Mouse (Mus musculus) hindlimb bud, embryonic 11.5 days (tissue): ENCODE results near the gene Slc24a2.
A peak's percentile ranks its signal among the peaks of the same experiment; 100 is the strongest.

Source experiments
- DNase-seq: peaks from one replicate; pipeline ENCODE4 v3.0.0-alpha.2; 2012; ENCODE audit warnings: low read depth, low spot score; ENCODE audit errors: extremely low spot score

The Slc24a2 gene

DNA sequence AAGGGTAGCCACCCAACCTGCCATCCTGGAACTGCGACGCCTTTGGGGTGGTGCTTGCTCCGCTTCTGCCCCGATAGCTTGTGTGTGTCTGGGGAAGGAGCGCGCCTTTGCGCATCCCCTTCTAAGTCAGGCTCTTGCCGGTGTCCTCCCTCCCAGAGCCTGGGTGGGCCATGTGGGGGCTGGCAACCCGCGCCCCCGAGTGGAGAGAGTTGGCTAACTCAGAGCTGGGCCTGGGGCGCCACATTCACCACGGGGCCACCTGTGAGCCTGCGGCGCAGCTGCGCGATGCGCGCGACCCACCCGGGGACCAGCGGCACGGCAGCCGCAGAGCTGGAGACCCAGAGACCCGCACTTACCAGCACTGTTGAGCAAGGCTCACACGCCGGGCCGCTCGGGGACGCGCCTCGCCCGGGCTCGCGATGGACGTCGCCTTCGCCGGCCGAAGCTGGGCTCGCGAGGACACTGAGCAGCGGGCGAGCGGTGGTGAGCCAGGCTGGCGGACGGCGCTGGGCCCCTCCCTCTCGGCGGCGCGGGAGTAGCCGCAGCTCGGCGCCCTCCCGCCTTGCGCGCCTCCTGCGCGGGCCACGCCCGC, at the start of gene Slc24a2:
Gene Slc24a2 (minus strand): TSS at position 518 of the 592 bp plus-strand sequence.
- DNase-seq: no peak

DNA sequence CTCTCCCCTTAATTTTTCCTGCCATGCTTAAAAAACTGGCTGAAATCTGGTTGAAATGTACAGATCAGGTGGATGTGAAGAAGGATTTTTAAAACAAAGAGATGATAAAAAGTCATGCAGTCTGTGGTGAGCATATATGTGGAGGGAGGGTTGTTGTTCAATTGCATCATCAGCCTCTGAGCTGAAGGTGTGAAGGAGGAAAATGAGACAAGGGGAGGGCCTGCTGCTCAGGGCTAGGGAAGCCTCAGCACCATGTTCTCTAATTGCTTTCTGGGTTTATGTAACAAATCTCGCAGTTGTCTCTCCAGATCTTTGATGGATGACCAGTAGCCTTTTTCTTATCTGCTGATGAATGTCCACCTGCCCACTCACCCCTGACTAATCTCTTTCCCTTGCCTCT, 44.5 kb upstream of the Slc24a2 start:
- no peak for DNase-seq

DNA sequence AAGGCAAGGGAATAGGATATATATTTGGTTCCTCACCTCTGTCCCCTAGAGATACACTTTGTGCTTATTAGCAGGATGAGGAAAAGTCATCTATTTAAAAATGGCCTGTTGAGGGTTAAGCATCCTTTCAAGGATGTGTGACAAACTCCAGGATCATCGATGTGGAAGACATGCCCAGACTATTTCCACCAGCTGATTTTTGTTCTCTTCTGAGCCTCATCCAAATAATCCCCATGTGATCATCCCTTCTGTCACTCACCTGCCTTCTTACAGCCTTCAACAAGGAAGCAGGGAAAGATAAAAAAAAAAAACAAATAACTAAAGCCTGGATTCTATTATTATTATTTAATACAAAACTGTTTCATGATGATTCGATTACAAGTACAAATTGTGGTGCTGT, 44.0 kb upstream of the Slc24a2 start:
- no peak for DNase-seq

DNA sequence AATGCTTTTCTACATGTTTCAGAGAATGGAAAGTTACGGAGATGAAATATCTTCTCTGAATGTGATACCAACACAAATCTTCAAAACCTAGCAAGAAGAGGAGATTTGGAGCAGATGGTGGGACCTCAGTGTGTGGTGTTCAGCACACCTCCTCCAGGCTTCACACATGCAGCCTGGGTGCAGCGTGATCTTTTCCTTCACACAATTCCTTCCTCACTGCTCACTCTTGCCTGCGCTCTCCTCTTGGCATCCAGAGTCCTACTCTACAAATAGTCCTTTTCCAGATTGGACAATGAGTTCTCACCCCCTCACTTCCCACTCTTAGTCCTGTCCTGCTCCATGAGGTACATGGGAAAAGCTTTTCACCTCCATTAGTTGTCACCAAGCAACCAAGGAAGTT, 43.2 kb upstream of the Slc24a2 start:
- no peak for DNase-seq

DNA sequence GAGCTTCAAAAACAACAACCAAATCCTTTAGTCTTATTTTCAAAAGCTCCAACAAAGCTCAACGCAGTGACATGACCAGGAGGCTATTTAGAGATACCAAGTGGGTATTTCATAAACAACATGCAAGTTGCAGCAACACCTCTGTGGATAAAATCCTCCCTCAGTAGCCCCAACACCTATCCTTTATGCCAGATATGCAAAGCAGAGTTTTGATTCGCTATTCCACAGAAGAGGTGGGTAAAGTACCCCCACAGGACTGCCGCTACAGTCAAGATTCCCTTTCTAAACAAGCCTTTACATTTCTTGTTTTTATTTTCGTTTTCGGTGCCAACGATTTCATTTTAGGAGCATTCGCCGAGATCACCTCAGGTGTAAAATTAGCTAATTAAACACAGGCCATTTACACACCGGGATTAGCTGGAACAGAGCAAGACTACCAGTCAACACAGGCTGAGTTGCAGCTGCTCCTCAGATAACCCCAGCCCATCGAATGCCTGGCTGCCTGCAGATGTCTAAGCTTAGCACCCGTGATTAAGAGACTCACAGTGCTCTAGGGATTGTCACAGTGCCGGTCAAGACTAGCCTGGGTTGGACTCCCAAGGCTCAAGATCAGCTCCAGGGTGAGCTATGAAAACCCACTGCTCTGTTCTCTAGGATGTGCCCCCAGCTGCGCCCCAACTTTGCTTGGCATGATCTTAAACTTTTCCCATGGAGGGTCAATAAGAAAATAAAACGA, 885 bp downstream of the Slc24a2 start:
- no peak for DNase-seq

DNA sequence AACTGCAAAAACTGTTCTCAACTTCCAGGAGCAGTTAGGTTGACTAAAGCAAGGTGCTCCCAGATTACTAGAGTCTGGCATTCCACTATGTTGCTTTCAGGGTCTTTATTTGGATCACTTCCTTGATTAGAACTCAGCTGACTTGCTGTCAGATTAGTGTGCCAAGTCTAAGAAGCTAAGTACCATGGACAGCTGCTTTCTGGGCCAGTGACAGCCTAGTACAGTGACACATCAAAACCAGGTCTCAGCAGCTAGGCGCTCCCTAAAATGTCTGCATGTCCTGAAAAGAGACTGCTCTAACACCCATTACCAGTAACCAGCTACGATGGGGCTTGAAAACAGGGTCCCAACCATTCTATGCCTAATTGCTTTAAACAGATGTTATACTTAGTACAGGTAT, 8.7 kb downstream of the Slc24a2 start:
- peak; percentile 28 for DNase-seq

DNA sequence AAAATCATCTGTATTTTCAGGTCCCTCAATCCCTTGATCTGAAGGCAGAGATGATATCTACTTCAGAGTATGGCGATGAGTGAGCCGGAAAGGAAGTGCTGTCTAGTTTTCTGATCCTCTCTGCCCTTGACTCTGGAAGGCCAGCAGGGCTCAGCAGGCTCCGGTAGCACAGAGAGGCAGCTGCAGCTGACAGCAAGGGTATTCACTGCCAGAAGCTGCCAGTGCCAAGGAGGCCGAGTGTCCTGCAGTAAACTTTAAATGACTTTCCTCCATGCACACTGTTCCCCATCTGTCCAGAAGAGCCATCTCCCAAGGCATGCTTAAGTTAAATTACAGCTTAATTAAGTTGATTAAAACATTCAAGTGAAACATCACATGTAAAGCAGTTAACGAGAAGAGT, 12.1 kb downstream of the Slc24a2 start:
- no peak for DNase-seq

DNA sequence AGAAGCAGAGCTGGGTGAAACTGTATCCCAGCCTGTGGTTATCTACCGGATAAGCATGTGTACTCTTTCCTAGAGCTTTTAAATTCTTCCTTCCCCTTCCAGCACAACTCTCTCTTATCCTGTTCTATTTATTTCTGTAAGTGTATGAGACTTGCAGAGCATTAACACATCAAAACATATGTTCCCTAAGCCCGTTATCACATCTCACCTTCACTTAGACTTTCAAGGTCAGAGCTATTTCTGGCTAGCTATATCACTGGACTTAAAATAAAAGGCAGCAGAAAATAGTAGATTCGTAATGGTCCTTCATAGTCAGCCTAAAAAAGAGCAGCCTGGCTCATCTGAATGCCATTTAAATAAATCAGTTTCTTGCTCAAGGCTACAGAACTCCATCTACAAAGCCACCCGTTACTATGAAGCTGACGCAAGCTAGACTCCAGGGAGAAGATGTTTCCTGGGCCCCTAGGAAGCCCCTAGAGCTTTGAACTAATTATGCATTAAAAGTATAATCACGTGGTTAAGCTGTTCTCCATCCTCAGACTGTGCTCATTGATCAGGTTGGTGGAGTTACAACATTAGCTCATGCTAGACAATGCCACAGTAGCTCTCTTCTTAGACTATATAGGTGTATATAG, 18.8 kb downstream of the Slc24a2 start:
- no peak for DNase-seq

DNA sequence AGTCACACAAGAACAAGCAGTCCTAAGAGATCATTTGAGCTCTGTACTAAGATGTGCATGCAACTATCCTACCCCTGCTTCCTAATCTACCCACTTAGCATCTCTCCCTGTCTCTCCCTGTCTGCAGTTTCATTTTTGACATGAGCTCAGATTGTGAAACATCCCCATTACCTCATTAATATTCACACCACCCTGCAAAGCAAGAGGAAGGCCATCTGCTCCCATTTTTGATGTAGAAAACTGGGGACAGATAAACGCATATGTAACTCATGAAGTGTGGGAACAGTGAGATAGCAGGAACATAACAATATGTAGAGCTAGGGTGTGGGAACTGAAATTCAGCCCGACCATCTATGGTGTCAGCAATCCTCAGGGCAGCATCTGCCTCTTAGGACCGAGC, 19.7 kb downstream of the Slc24a2 start:
- DNase-seq: no peak

DNA sequence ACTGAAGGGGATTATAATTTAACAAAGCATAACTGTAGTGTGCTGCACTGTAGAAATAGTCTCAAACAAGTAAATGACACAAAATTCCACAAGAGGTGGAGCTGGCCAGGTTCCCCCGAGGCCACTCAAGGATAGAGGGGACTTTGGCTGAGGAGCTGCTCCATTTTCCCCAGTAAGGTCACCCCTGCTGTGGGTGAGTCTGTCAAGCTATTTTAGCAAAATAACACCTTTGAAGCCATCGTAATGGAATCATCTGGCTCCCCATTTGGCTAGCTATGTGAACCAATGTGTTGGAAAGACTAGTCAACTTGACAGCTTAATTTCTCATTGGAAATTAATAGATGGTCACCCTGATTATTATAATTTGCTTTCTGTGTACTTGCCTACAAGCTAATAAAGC, 28.2 kb downstream of the Slc24a2 start:
- no peak for DNase-seq

DNA sequence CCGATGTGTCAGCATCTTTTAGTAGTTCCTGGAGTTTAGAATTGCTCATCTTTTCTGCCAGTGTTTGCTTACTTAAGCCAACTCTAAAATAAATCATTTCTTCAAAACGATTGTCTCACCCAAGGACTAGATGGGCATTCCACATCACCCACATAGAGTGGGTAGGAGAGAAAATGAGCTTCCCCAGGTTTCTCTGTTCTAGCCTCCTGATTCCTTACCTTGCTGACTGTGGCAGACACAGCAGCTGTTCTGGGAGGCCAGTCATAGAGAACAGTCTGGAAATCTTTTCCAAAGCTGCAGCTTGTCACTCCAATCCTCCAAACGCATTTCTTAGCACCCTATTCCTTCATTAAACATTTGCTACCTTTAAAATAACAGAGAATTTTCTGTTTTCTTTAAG, 29.0 kb downstream of the Slc24a2 start:
- DNase-seq: no peak

DNA sequence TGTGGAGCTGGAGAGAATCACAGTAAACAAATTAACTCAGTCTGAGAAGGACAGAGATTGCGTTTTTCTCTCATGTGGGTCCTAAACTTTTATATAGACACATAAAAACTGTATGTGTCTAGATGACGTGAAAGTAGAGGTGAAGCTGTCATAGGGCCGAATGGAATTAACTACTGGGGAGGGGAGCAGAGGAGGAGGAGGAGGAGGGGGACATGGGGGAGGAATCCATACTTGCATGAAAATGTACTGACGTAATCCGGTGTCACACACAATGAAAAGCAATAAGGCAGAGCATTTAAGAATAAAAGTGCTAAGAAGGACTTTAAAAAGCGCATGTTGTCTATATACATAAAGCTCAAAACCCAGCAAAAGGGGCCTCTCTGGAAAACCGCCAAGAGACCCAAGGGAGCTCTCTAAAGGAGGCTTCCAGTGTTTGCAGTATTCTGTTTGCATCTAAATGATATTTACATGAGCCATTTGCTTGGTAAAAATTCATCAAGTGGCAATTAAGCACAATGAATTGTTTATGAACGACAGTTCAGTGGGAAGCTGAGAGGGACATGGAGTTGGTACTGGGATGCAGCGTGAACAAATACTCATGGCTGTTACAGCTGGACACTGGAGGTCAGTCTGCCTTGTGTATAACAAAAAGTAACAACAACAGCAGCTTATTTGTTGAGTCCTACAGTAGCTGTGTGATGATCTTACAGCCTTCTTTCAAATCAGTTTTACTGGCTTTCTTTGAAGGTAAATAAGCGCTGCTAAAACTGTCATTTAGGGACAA, 45.9 kb downstream of the Slc24a2 start:
- DNase-seq: no peak

DNA sequence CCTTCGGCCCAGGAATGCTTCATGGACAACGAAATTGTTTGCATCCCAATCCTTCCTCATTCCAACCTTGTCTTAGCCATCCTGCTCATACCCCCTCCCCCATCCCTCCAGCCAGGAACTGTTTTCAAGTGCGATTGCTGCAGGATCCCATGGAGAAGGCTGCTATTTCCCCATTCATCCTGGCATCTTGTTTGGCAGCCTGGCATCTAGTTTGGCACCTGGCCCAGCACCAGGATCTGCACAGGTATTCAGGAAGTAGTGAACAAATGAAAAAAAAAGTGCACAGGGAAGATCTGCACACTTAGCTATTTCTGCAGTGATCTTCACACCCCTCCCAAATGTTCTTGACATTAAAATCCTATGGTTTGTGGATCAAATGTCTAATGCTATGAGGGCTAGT, 53.2 kb downstream of the Slc24a2 start:
- no peak for DNase-seq

DNA sequence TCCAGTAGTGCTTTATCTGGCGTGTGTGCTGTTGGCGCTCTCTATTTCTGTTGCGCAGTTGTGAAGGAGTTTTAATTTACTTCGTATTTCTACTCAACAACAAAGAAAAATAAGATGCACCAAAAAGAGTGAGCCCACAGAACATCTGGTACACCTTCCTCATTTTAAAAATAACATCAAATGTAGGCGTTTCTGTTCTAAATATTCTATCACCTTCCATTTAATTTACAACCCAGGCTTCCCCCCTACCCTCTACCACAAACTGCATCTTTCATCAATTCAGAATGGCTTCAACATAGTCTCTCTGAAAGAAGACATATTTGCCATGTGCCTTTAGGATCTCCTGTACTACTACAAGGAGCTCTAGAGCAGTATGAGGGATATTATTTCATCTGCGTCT, 66.3 kb downstream of the Slc24a2 start:
- no peak for DNase-seq

DNA sequence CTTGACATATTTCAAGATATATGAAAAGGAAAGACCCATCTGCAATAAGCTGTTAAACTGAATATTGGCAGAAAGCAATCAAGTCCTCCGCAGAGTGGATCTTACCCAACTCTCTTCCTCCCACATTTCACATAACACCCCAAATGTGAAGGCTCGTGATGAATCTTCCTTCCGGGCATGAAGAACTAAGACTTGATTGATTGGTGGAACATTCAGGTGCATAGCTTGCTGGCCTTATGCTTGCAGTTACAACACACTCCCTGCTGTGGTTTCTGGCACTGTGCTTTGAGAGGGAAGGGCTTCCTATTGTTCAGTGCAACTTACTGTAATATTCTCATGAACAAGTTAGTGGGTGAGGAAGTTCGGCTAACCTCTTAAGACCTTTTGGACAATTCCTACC, 72.2 kb downstream of the Slc24a2 start:
- no peak for DNase-seq

DNA sequence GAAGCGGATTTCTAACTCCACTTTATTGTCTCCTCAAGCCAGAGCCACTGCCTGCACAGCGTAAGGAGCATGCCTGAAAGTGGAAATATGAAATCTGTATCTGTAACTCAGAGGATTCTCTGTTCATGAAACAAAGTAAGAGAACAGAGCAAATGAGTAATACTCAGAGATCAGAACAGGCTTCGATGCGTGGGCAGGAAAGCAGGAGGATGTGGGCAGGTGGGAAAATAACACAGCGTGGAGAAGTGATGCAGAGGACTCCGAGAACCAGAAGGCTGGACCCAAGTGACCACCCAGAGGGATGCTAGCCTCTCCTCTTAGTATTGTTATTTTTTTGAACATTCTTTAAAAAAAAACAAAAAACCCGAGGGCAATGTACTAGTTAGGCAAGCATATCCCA, 78.3 kb downstream of the Slc24a2 start:
- DNase-seq: no peak

DNA sequence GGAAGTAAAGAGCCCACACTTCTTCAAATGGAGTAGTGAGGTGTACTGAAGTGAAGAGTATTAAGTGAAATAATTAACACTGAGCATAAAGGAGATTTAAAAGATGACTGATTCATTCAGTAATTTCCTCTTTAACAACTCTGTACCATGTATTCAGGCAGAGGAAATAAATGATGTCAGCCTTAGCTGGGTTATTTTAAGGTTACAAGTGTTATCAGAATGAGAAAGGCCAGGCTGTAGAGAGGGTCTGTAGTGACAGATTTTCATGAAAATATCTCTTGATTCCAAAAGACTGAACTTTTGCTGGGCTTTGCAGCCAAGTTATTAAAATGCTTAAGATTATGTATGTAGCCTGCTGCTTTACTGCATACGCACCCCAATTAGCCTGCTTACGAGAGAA, 80.7 kb downstream of the Slc24a2 start:
- DNase-seq: no peak

DNA sequence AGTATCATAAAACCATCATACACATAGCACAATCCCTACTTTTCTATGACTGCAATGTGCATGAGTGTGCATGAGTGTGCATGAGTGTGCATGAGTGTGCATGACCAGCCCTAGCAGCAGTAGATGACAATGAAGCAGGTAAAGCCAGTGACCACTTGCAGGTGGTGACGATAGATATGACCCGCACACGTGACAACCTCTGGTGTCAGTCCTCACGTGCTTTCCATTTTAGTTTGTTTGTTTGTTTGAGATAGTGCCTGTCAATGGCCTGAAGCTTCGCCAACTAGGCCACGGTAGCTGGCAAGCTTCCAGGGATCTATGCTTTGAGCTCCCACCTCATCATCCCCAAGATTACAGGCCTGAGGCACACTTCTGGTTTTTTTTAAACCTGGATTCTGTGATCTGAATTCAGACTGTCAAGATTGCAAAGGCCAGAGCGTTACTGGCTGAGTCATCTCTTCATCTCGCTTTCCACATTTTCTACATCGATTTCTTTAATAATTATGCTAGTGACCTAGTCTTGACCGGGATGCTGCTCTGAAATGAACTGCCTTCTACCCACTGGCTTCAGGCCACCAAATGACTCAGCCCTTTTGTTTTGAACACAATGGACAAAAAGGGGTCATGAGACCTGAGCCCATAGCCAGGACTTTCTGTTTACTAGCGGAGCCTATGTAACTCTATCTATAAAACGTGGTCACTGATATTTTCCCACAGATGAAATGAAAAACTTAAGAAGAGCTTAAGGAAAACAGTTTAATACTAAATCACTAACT, 88.5 kb downstream of the Slc24a2 start:
- DNase-seq: no peak

DNA sequence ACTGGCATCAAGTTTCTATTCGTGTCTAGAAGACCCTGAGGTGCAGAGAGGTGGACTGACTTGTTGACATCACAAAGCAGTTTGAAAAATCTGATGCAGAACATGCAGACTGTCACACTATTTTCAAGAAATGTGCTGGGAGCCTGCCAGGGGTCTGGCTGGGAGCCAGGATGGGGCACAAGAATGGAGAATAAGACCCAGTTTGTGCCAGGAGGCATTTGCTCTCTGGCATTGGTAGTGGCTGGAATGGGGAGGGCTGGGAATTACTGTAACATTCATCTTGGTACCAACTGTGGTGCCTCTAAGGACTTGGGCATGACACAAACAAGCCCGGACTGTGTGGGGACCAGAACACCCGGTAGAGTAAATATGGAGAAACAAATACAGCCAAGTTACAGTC, 89.4 kb downstream of the Slc24a2 start:
- DNase-seq: no peak

DNA sequence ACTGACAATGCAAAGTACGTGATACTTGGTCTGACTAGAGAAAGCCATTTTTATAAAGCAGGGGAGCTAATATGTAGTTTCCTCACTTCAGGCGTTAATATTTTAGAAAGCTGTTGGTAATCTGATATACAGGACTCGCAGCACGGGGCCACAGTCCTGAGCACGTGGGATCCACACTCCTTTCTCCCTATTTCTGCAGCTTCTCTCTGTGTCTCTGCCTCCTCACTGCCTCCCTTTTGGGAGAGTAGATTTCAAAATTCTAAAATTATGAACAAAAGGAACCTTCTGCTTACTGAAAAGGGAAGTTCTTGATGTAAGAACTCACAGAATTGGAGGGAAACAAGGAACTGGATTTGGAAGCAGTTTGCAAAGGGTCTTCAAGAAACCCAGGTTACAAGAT, 97.8 kb downstream of the Slc24a2 start:
- no peak for DNase-seq

DNA sequence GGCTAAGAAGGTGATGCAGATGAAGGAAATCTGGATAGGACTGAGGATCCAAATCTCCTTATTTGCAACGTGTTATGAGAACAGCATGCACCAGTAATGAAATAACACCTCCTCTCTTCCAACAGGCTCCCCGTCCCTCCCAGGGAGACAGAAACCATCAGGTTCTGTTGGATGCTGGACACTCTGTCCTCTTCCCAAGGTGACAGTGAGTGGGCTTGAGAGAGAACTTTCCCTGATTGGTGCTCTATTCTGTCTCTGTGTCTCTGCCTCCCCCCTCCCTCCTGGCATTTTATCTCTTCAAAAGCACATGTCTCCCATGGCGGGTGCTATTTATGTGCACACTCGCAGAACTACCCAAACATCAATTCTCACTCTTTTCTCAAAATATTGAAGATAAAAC, 103.5 kb downstream of the Slc24a2 start:
- DNase-seq: no peak
